Mouse (Mus musculus) intestine, embryonic 15.5 days (tissue): Measurements from ENCODE around the gene Pkn1. TPM values are rescaled to one million over a fixed set of nuclear protein-coding genes. Genes with fewer than 3 reads are reported as not detected.

ENCODE experiments used
- ATAC-seq: fragments of 200-750 bp; cut with Nextera tagmentation; 2 replicates; pipeline ENCODE4 v1.8.0; 2017; ENCODE audit warnings: moderate TSS enrichment, moderate library complexity
- H3K27ac ChIP-seq: fragments of 300-500 bp; sonication (generic); 2 replicates; pipeline ENCODE4 v1.5.1; 2015; ENCODE audit warnings: mild to moderate bottlenecking, inconsistent platforms
- H3K27me3 ChIP-seq: fragments of 300-500 bp; sonication (generic); replicated peaks from 2 replicates; pipeline ENCODE4 v1.6.1; 2015; ENCODE audit warnings: inconsistent platforms
- H3K36me3 ChIP-seq: fragments of 300-500 bp; sonication (generic); 2 replicates; pipeline ENCODE4 v1.6.1; 2015; ENCODE audit warnings: inconsistent platforms
- H3K4me1 ChIP-seq: fragments of 300-500 bp; sonication (generic); replicated peaks from 2 replicates; pipeline ENCODE4 v1.6.1; 2015; ENCODE audit warnings: inconsistent platforms
- H3K4me2 ChIP-seq: fragments of 300-500 bp; sonication (generic); replicated peaks from 2 replicates; pipeline ENCODE4 v1.6.1; 2015; ENCODE audit warnings: mild to moderate bottlenecking, inconsistent platforms
- H3K4me3 ChIP-seq: fragments of 300-500 bp; sonication (generic); replicated peaks from 2 replicates; pipeline ENCODE4 v1.5.1; 2015; ENCODE audit warnings: inconsistent platforms
- H3K9ac ChIP-seq: fragments of 300-500 bp; sonication (generic); 2 replicates; pipeline ENCODE4 v1.6.1; 2015; ENCODE audit warnings: inconsistent platforms
- H3K9me3 ChIP-seq: fragments of 300-500 bp; sonication (generic); 2 replicates; pipeline ENCODE4 v1.6.1; 2016; ENCODE audit warnings: inconsistent platforms
- WGBS: fragments of 180-500 bp; shearing (Covaris S2); methylation state at CpG from one replicate; pipeline ENCODE4 v1.1.7; 2015; 5-methylcytosine and 5-hydroxymethylcytosine counted together
- polyA plus RNA-seq: library from polyadenylated mRNA; unstranded; fragments of >200 nt; fragmentation: Nextera tagmentation; extraction: Ambion mirVana; gene quantifications from 2 replicates; pipeline ENCODE4 v1.2.1, GENCODE M21; 2015

The Pkn1 gene
- polyA plus RNA-seq, 1 experiment from 2014 or later, result 35.2 TPM

DNA sequence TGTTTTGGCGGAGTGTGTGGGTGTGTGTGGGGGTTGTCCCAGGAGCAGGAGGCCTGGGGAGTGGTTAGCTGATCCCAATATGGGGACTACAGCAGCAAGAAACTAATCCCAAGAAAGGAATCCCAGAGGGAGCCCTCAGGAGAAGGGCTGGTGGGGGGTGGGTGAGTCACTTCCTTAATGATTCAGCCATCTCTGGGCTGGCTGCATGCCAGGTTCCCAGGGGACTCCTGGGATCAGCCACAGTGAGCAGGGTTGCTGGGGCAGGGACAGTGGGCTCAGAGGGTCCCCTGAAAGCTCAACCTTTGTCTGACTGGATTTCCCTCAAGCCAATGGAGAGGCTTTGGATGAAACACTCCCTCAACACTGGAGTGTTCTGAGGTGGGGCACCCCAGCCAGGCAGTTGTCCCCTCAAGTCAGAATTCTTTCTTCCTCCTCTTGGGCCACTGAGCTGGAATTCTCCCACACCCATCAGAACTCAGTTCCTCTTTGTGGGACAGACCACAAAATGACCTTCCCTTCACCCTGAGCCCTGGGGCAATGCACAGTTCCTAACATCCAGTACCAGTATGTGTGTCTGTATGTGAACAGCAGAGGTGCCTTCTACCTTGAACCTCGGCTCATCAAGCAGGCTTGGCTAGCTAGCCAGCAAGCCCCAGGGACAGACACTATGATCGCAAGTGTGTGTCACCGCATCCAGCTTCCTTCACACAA is 39.0 kb upstream of the Pkn1 start:
- Histone ChIP-seq H3K27me3 (no peaks in the 10 kb centered on the region), H3K4me3 (no peak overlapping the region), H3K4me2 (peak overlapping the region; percentile 92), H3K27ac (peak overlapping the region; percentile 63), H3K9me3 (no peaks in the 10 kb centered on the region), H3K9ac (no peak overlapping the region), H3K36me3 (0 out of 2 replicates have a peak, but pooled peaks cover 3% of the 10 kb centered on the region), H3K4me1 (peaks cover 29% of the 10 kb centered on the region)
- peak; percentile 64 for ATAC-seq
- 48% methylated on average over 4 of the region's 4 CpGs for WGBS

DNA sequence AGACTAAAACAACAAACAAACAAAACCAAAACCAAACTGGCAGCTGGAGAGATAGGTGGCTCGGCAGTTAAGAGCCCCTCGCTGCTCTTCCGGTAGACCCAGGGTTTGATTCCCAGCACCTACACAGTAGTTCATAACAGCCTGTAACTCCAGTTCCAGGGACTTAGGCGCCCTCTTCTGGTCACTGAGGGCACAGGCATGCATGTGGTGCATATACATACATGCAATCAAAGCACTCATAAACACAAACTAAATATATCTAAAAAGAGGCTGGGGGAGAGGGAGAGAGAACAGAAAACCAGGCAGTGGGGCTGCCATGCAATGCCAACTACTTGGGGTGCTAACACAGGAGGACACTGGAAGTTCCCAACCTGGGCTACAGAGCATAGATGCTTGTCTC is 38.4 kb upstream of the Pkn1 start:
- H3K4me3 ChIP-seq, result no peak overlapping the region
- no peak overlapping the region for H3K9ac ChIP-seq
- H3K27ac ChIP-seq, result peak overlapping the region; percentile 63; the same call in 1 of the 2 replicates

DNA sequence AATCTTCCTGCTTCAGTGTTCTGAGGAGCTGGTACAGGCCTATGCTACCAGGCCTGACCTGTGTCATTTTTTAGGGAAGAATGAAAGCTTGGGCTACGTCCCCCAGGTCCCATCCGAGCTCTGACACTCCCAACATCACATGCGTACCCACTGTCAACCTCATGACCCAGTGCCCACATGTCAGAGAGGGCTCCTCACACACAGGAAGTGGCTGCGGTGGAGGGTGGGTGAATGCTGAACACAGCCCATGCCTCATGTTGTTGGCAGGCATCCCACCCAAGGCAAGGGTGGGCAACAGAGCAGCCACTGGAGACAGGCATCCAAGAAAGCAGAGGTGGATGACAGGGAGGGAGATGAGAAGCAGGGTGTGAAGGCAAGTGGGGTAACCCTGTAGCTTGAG is 37.7 kb upstream of the Pkn1 start:
- H3K36me3 ChIP-seq, result 0 out of 2 replicates have a peak, but pooled peaks cover 3% of the 10 kb centered on the region
- no peak overlapping the region for H3K4me3 ChIP-seq
- no peaks in the 10 kb centered on the region for H3K9me3 ChIP-seq
- no peak overlapping the region for H3K27ac ChIP-seq
- ATAC-seq, result no peak
- H3K4me2 ChIP-seq, result no peak overlapping the region
- no peak overlapping the region for H3K9ac ChIP-seq
- H3K27me3 ChIP-seq, result no peaks in the 10 kb centered on the region
- peaks cover 29% of the 10 kb centered on the region for H3K4me1 ChIP-seq
- 87% methylated on average over 4 of the region's 4 CpGs for WGBS

More for the DNA sequence above, 38.4 kb upstream of the Pkn1 start:
- Histone ChIP-seq H3K27me3 (no peaks in the 10 kb centered on the region), H3K9me3 (no peaks in the 10 kb centered on the region), H3K4me2 (peak overlapping the region; percentile 92), H3K4me1 (peaks cover 29% of the 10 kb centered on the region), H3K36me3 (0 out of 2 replicates have a peak, but pooled peaks cover 3% of the 10 kb centered on the region)
- ATAC-seq, result no peak
- WGBS, result 83% methylated on average over 4 of the region's 4 CpGs

DNA sequence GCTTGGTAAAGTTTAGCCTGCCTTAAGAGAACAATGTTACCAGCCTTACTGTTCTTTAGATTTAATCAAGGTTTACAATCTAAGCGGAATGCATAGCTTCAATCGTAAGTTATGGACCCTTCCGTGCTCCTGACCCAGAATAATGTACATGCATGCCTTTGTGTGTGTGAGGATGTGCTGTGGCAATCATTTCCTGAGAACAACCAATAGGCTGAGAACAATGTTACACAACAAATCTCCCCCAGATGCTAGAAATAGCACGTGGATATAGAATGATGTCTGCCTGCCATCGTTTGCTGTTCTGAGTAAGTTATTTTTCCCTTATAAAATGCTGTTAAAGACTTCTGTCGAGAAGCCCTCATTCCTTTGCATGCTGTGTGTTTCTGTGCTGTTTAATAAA is 33.9 kb upstream of the Pkn1 start:
- H3K27me3 ChIP-seq, result no peaks in the 10 kb centered on the region
- 0 out of 2 replicates have a peak, but pooled peaks cover 3% of the 10 kb centered on the region for H3K36me3 ChIP-seq
- WGBS, result 73% methylated on average over 6 of the region's 6 CpGs
- peaks cover 7% of the 10 kb centered on the region for H3K4me1 ChIP-seq
- no peak overlapping the region for H3K4me3 ChIP-seq
- no peak overlapping the region for H3K9ac ChIP-seq
- ATAC-seq, result no peak
- no peaks in the 10 kb centered on the region for H3K9me3 ChIP-seq
- H3K27ac ChIP-seq, result no peak overlapping the region
- H3K4me2 ChIP-seq, result no peak overlapping the region

DNA sequence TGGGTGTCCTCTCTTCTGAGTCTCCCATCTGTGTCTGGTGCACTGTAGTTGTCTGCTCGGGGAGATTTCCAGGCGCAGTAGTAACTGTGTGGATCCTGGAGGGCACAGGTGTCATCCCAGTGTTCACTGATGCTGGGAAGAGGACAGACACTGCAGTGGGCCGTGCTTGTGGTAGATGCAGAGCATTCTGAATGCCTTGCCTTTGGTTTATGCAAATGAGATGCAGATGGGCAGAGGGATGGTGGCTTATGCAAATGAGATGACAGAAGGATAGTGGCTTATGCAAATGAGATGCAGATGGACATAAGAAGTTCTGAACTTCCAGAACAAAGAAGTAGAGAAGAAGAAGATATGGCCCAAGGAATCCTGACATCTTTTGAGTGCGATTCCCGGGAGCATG is 32.9 kb upstream of the Pkn1 start:
- H3K9me3 ChIP-seq, result no peaks in the 10 kb centered on the region
- WGBS, result 76% methylated on average over 5 of the region's 5 CpGs
- H3K27ac ChIP-seq, result no peak overlapping the region
- H3K27me3 ChIP-seq, result no peaks in the 10 kb centered on the region
- no peak overlapping the region for H3K4me2 ChIP-seq
- H3K4me3 ChIP-seq, result no peak overlapping the region
- no peaks in the 10 kb centered on the region for H3K4me1 ChIP-seq
- H3K9ac ChIP-seq, result no peak overlapping the region
- no peak for ATAC-seq
- 0 out of 2 replicates have a peak, but pooled peaks cover 3% of the 10 kb centered on the region for H3K36me3 ChIP-seq

DNA sequence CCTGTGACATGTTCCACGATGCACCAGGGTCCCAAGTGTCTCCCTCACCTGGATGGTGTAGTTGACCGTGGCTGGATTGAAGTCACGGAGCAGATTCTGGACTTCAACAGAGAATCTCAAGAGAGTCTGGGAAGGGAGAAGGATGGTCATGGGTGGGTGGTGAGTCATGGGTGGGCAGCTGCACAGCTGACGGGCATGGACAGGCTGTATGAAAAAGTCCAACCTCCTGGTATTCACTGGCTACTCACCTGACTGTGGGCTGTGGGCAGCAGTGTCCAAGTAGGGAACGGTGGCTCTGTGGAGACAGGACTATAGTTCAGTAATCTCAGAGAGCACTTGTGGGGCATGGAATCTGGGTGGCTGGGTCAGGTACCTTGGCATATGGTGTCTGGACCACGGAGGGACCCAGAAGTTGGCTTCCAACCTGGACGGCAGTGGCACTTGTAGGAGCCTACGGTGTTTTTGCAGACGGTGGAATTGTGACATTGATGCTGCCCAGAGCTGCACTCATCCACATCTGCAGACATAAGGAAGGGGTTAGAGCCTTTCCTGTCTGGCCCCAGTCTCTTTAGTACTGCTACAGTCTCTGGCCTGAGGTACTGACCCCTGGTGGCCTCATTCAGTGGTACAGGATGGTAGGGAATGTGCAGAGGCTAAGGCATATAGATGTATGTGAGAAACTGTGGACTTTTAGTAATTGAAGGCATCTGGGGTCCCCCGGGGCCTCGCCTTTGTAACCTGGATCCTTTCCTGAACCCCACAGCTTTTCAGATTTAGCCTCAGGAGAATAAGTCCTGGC is 30.2 kb upstream of the Pkn1 start:
- ATAC-seq, result peak; percentile 48; the same call in 1 of the 2 replicates

DNA sequence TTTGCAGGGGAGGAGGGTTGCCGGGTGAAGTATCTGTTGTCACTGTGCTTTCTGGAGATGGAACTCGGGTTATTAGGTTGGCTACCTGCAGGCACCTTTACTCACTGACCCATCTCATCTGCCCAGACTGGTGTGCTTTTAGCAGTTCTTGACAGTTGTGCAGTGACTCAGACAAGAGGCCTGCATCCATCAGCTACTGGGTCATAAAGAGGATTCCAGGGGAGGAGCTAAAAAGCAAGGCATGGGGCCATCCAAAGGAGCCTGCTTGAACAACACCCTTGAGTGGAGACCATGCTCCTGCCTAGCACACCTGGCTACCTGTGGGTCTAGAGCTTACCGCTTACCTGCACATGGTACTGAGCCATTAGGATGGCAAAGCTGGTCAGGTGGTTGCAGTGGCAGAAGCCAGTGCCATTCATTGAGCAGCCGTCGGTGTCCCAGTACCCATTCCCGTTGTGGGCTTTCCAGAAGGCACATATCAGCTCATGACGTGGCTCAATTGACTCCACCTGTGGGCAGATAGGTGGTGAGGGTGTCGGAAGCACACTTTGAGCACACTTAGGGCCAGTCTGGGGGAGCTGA is 26.6 kb upstream of the Pkn1 start:
- Histone ChIP-seq H3K4me3 (no peak overlapping the region), H3K9me3 (no peaks in the 10 kb centered on the region), H3K27me3 (no peaks in the 10 kb centered on the region), H3K36me3 (peaks cover 52% of the 10 kb centered on the region), H3K9ac (no peak overlapping the region), H3K4me1 (0 out of 2 replicates have a peak, but pooled peaks cover 3% of the 10 kb centered on the region), H3K27ac (no peak overlapping the region), H3K4me2 (no peak overlapping the region)
- 91% methylated on average over 8 of the region's 8 CpGs for WGBS
- no peak for ATAC-seq

More for the DNA sequence above, 30.2 kb upstream of the Pkn1 start:
- 66% methylated on average over 11 of the region's 11 CpGs for WGBS
- Histone ChIP-seq H3K4me2 (no peak overlapping the region), H3K9ac (no peak overlapping the region), H3K4me1 (0 out of 2 replicates have a peak, but pooled peaks cover 3% of the 10 kb centered on the region), H3K36me3 (peaks cover 20% of the 10 kb centered on the region), H3K27me3 (no peaks in the 10 kb centered on the region), H3K9me3 (no peaks in the 10 kb centered on the region), H3K4me3 (no peak overlapping the region), H3K27ac (no peak overlapping the region)

DNA sequence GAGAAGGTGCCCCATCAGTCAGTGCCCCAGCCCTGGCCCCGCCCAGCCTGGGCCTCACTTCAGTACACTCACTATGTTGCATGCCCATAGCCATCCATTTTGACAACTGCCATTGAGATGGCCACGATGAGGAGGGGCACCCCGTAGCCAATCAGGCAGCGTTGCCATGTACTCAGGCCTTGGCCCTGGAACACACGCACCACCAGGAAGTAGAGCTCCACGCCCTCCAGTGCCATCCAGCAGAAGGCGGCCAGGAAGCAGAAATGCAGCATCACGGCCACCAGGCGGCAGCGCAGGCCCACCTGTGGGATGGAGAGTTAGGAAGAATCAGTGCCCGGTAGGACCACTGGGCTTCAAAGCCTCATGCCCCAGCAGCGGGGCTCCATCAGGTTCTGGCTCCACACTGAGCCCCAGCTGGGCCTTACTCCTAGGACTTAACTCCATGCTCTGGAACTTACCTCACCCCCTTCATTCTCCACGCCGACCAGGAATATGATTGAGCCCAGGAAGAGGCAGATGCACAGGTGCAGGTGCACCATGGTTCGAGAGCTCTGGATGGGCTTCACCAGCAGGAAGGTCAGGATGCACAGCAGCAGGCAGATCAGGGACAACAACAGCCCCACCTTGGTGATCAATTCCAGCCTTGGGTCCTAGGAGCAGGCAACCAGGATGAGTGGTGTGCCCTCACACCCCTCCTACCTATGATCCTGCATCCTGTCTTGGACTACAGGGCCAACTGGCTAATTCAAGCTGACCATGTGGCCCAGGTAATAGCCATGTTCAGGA is 25.9 kb upstream of the Pkn1 start:
- Histone ChIP-seq H3K27ac (no peak overlapping the region), H3K36me3 (peaks cover 59% of the 10 kb centered on the region), H3K4me3 (no peak overlapping the region), H3K9me3 (no peaks in the 10 kb centered on the region), H3K4me1 (0 out of 2 replicates have a peak, but pooled peaks cover 3% of the 10 kb centered on the region), H3K27me3 (no peaks in the 10 kb centered on the region), H3K9ac (no peak overlapping the region), H3K4me2 (no peak overlapping the region)
- WGBS, result 44% methylated on average over 15 of the region's 15 CpGs
- ATAC-seq, result peak; percentile 86

DNA sequence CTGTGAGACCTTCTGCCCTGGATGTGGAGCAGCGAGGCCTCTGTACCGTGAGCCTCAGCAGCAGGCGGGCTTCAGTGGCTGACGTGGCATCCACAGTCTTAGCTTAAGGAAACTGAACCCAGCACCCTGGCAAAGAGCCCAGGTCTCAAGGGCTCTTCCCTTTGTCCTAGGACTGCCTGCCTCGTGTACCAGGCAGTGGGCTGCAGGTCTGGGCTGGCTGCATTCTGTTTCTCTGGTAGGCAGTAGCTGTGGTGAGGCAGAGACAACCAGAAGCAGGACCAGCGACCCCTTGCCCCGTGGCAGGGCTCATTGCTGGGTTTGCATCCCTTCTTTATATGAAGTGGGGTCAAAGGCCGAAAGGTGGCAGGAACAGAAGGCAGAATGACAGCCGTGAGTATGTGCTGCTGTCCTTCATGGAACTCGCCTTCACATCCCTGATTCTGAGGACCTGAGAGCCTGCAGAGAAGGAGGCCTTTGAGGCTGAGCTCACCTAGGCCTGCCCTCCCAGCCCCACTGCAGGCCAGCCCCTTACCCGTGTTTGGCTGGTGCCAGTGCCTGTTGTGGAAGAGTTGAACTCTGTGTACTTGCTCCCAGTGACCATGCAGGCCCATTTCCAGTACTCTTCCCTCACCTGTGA is 24.6 kb upstream of the Pkn1 start:
- H3K4me3 ChIP-seq, result no peak overlapping the region
- H3K36me3 ChIP-seq, result peaks cover 65% of the 10 kb centered on the region
- no peaks in the 10 kb centered on the region for H3K27me3 ChIP-seq
- H3K9me3 ChIP-seq, result no peaks in the 10 kb centered on the region
- H3K9ac ChIP-seq, result no peak overlapping the region
- 0 out of 2 replicates have a peak, but pooled peaks cover 3% of the 10 kb centered on the region for H3K4me1 ChIP-seq
- H3K4me2 ChIP-seq, result no peak overlapping the region
- ATAC-seq, result no peak
- 85% methylated on average over 11 of the region's 11 CpGs for WGBS
- H3K27ac ChIP-seq, result no peak overlapping the region

DNA sequence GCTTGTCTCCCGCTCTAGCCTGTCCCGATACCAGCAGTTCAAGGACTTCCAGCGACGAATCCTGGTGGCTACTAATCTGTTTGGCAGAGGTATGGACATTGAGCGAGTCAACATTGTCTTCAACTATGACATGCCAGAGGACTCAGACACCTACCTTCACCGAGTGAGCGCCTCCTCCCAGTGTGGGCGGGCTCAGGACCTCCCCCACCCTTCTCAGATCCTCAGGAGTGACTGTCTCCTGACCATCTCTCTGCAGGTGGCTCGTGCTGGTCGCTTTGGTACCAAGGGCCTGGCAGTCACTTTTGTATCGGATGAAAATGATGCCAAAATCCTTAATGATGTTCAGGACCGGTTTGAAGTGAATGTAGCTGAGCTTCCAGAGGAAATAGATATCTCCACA is 23.7 kb upstream of the Pkn1 start:
- no peak overlapping the region for H3K4me3 ChIP-seq
- no peak overlapping the region for H3K9ac ChIP-seq
- WGBS, result 88% methylated on average over 12 of the region's 12 CpGs
- H3K4me2 ChIP-seq, result no peak overlapping the region
- H3K4me1 ChIP-seq, result peaks cover 3% of the 10 kb centered on the region; the same call in 1 of the 2 replicates
- no peak overlapping the region for H3K27ac ChIP-seq
- no peaks in the 10 kb centered on the region for H3K9me3 ChIP-seq
- peaks cover 65% of the 10 kb centered on the region for H3K36me3 ChIP-seq
- no peaks in the 10 kb centered on the region for H3K27me3 ChIP-seq
- no peak for ATAC-seq

DNA sequence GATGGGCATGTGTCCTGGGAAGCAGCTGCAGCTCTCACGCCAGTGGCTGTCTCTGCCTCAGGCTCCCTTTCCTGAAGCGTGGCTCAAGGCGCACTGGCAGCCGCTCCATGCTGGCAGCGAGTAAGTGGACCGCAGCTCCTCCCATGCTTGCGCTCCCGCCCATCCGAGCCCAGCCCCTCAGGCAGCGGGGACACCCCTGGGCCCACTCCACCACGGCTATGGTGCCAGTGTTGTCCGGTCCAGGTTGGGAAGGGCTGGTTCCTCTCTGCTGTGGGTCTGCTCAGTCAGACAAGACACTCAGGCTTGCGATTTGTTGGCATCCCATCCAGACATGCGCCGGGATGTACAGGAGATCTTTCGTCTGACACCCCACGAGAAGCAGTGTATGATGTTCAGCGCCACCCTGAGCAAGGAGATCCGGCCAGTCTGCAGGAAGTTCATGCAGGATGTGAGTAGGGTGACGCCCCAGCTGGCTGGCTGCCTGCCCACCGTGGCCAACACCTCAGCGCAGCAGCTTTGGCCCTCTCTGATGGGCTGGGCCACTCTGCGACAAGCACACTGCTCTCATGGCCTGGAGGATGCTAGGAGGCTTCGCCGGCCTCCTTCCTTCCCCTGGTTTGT is 22.5 kb upstream of the Pkn1 start:
- Histone ChIP-seq H3K36me3 (peaks cover 65% of the 10 kb centered on the region), H3K9me3 (no peaks in the 10 kb centered on the region), H3K27ac (no peak overlapping the region)

More for the DNA sequence above, 22.5 kb upstream of the Pkn1 start:
- Histone ChIP-seq H3K4me1 (peaks cover 11% of the 10 kb centered on the region), H3K4me3 (no peak overlapping the region), H3K9ac (no peak overlapping the region), H3K4me2 (no peak overlapping the region), H3K27me3 (no peaks in the 10 kb centered on the region)
- WGBS, result 87% methylated on average over 25 of the region's 25 CpGs
- no peak for ATAC-seq
